Mouse (Mus musculus) intestine, postnatal 0 days (tissue): Measurements from ENCODE around the gene Tstd1. TPM values are rescaled to one million over a fixed set of nuclear protein-coding genes. Genes with fewer than 3 reads are reported as not detected.

Experiments
- ATAC-seq: fragments of 200-750 bp; cut with Nextera tagmentation; 2 replicates; pipeline ENCODE4 v1.8.0; 2017; ENCODE audit warnings: mild to moderate bottlenecking, moderate TSS enrichment, moderate library complexity
- H3K27ac ChIP-seq: fragments of 300-500 bp; sonication (generic); 2 replicates; pipeline ENCODE4 v1.5.1; 2014; ENCODE audit warnings: mild to moderate bottlenecking, low read depth, low read length, moderate library complexity
- H3K27me3 ChIP-seq: fragments of 300-500 bp; sonication (generic); replicated peaks from 2 replicates; pipeline ENCODE4 v1.6.1; 2014; ENCODE audit warnings: low read length, mixed read lengths; ENCODE audit not compliant: control insufficient read depth, insufficient read depth
- H3K36me3 ChIP-seq: fragments of 300-500 bp; sonication (generic); 2 replicates; pipeline ENCODE4 v1.6.1; 2014; ENCODE audit warnings: mild to moderate bottlenecking, moderate library complexity; ENCODE audit not compliant: control insufficient read depth, insufficient read depth
- H3K4me1 ChIP-seq: fragments of 300-500 bp; sonication (generic); replicated peaks from 2 replicates; pipeline ENCODE4 v1.6.1; 2014; ENCODE audit warnings: antibody characterized with exemption, low read length, mixed read lengths; ENCODE audit not compliant: control insufficient read depth, insufficient read depth
- H3K4me2 ChIP-seq: fragments of 300-500 bp; sonication (generic); replicated peaks from 2 replicates; pipeline ENCODE4 v1.6.1; 2014; ENCODE audit warnings: low read depth, mild to moderate bottlenecking, moderate library complexity
- H3K4me3 ChIP-seq: fragments of 300-500 bp; sonication (generic); 2 replicates; pipeline ENCODE4 v1.5.1; 2014; ENCODE audit warnings: low read depth, low read length
- H3K9ac ChIP-seq: fragments of 300-500 bp; sonication (generic); 2 replicates; pipeline ENCODE4 v1.6.1; 2014; ENCODE audit warnings: mild to moderate bottlenecking, low read depth, low read length
- H3K9me3 ChIP-seq: fragments of 300-500 bp; sonication (generic); 2 replicates; pipeline ENCODE4 v1.6.1; 2016; ENCODE audit warnings: mixed run types; ENCODE audit not compliant: control insufficient read depth
- CTCF ChIP-seq: sonication (generic); IDR thresholded peaks from 2 replicates; pipeline ENCODE4 v1.5.1; 2016; ENCODE audit warnings: low read depth, mild to moderate bottlenecking, control low read depth, antibody characterized with exemption, moderate library complexity
- WGBS: fragments of 180-500 bp; shearing (Covaris S2); extraction: QIAGEN DNeasy Blood & Tissue Kit; methylation state at CpG from one replicate; pipeline ENCODE4 v1.1.7; 2014; 5-methylcytosine and 5-hydroxymethylcytosine counted together
- polyA plus RNA-seq: library from polyadenylated mRNA; unstranded; fragments of >200 nt; fragmentation: Nextera tagmentation; extraction: Ambion mirVana; gene quantifications from 2 replicates; pipeline ENCODE4 v1.2.1, GENCODE M21; 2015

Gene Tstd1
- polyA plus RNA-seq, 1 experiment from 2014 or later, result 1.7 TPM

DNA sequence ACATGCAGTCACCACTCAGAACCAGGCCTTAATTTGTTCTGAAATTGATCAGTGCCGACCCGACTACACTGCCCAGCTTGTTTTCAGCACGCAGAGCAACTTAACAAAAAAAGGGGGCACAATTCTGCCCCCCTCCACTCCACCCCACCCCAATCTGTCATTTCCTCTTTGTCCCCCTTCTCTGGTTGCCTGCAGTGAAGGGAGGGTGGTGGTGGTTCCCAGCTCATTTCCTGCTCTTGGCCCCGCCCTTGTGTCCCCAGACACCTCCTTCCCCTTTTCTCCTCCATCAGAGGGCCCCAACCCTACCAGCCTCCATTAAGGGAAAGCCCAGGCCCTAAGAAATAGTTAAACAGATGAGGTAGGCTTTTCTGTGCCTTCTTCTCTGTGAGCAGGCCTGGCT lies 28.6 kb upstream of the Tstd1 start:
- H3K4me1 ChIP-seq, result no peaks in the 10 kb centered on the region
- no peak overlapping the region for H3K9ac ChIP-seq
- no peaks in the 10 kb centered on the region for H3K36me3 ChIP-seq
- WGBS, result 58% methylated on average over 4 of the region's 4 CpGs
- no peak for TF ChIP-seq CTCF
- no peak overlapping the region; the same call in 1 of the 2 replicates for H3K27ac ChIP-seq
- H3K4me3 ChIP-seq, result no peak overlapping the region
- ATAC-seq, result 0 out of 2 replicates have a peak, but pooled peaks have one; percentile 42
- H3K9me3 ChIP-seq, result no peaks in the 10 kb centered on the region
- H3K27me3 ChIP-seq, result no peaks in the 10 kb centered on the region
- H3K4me2 ChIP-seq, result no peak overlapping the region

DNA sequence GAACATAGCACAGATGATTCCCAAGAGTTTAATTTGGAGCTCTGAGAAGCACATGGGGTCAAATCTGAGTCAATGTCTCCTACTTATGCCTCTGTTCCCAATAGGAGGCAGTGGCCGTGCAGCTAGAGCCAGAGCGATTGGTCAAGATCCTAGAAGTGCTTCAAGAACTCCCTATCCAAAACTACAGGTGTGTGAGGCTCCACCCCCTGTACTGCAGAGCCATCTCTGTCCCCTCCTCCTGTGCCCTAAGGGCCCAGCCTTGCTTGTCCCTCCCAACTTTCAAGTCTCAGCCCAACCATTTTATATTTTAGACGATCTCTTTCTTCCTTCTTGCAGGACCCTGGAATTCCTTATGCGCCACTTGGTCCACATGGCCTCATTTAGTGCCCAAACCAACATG lies 16.9 kb upstream of the Tstd1 start:
- Histone ChIP-seq H3K4me1 (no peaks in the 10 kb centered on the region), H3K4me3 (no peak overlapping the region), H3K9me3 (no peaks in the 10 kb centered on the region), H3K9ac (no peak overlapping the region), H3K27me3 (no peaks in the 10 kb centered on the region), H3K27ac (no peak overlapping the region), H3K36me3 (no peaks in the 10 kb centered on the region), H3K4me2 (no peak overlapping the region)
- 82% methylated on average over 4 of the region's 4 CpGs for WGBS
- no peak for ATAC-seq
- TF ChIP-seq CTCF, result no peak

DNA sequence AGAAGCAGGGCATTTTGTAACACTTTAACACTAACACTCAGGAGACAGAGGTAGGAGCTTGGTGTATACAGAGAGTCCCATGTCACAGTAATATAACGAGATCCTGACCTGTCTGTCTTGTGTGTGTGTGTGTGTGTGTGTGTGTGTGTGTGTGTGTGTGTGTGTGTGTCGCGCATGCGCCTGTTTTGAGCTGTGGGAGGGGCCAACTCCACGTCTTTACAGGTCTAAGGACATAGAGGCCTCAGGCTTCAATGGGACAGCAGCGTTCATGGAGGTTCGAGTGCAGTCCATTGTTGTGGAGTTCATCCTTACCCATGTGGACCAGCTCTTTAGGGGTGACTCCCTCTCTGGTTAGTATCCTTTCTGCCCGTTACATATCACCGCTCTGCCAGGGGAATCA lies 15.7 kb upstream of the Tstd1 start:
- Histone ChIP-seq H3K4me3 (no peak overlapping the region), H3K9ac (no peak overlapping the region), H3K36me3 (no peaks in the 10 kb centered on the region), H3K4me1 (no peaks in the 10 kb centered on the region), H3K27me3 (no peaks in the 10 kb centered on the region), H3K27ac (no peak overlapping the region), H3K9me3 (no peaks in the 10 kb centered on the region), H3K4me2 (no peak overlapping the region)
- 87% methylated on average over 9 of the region's 9 CpGs for WGBS
- no peak for ATAC-seq
- TF ChIP-seq CTCF, result no peak

DNA sequence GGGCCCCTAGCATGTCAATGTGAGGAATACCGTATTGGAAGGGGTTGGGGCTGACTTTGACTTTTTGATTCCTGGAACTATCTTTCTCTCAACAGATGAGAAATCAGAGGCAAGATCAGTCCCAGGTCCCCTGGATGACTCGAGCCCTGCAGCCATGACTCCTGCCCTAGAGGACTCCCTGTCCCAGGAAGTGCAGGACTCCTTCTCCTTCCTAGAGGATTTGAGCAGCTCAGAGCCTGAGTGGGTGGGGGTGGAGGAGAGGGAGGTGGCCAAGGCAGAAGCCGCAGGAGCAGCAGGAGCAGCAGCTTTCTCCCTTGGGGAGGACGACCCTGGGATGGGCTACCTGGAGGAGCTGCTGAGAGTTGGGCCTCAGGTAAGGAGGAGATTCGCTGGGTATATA lies 11.4 kb upstream of the Tstd1 start:
- Histone ChIP-seq H3K4me2 (no peak overlapping the region), H3K4me1 (no peaks in the 10 kb centered on the region), H3K36me3 (no peaks in the 10 kb centered on the region), H3K27ac (no peak overlapping the region), H3K4me3 (no peak overlapping the region), H3K9ac (no peak overlapping the region), H3K9me3 (no peaks in the 10 kb centered on the region), H3K27me3 (0 out of 2 replicates have a peak, but pooled peaks cover 6% of the 10 kb centered on the region)
- no peak for TF ChIP-seq CTCF
- WGBS, result 74% methylated on average over 5 of the region's 5 CpGs
- ATAC-seq, result no peak

DNA sequence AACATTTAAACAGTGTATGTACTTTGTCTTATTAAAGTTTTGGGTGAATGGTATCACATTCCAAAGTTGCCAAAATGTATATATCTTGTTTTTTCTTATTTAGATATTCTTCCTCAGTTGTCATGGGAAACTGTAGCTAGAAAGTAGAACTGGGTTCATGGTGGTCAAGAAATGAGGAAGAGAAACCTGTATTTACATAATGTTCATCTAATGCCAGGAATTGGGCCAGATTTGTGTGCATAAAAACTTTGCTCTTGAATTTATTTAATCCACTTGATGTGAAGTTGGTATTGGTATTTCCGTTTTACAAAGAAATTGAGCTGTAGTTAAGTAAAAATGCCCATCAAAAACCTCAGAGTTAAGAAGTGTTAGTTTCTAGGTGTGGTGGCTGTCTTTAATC lies 8.4 kb upstream of the Tstd1 start:
- no peak overlapping the region for H3K4me3 ChIP-seq
- WGBS, result 95% methylated on average over 1 of the region's 1 CpGs
- H3K36me3 ChIP-seq, result peaks cover 1% of the 10 kb centered on the region; the same call in 1 of the 2 replicates
- no peak overlapping the region for H3K27ac ChIP-seq
- no peaks in the 10 kb centered on the region for H3K9me3 ChIP-seq
- H3K9ac ChIP-seq, result no peak overlapping the region
- H3K4me2 ChIP-seq, result no peak overlapping the region
- no peak for ATAC-seq
- H3K4me1 ChIP-seq, result no peaks in the 10 kb centered on the region
- TF ChIP-seq CTCF, result no peak
- 0 out of 2 replicates have a peak, but pooled peaks cover 6% of the 10 kb centered on the region for H3K27me3 ChIP-seq

DNA sequence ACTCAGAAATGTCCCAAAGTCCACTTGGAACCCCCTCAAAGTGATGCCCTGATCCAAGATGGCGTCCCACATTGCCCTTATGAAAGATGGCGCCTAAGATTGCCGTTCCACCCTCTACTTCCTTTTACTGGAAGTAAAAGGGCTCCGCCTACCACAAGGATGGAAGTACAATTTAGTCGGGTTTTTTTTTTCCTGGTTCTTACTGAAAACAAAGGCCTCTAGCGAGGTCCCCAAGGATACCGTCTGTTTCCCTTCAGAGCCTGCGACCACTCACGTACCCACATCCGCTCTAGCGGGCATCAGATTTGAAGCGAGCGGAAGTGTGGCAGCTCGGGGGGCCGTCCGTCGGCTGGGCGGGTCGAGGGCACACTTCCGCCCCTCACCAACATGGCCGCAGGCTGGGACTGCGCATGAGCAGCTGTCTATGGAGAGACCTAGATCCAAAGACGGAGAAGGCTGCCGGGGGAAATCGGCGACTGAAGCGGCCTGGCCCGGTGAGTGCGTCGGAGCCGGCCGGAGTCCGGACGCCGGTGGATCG lies 7.7 kb upstream of the Tstd1 start, which contains the start of gene Usf1:
TSS of gene Usf1 (plus strand) at position 367 of the 538 bp plus-strand sequence.
- WGBS, result 0% methylated on average over 36 of the region's 36 CpGs
- peak within 1 kb of the TSS; percentile 72 for H3K4me2 ChIP-seq
- peak within 1 kb of the TSS; percentile 93 for H3K9ac ChIP-seq
- TF ChIP-seq CTCF, result 0 out of 2 replicates have a peak, but pooled peaks have one; percentile 2
- peaks cover 9% of the 10 kb centered on the region for H3K36me3 ChIP-seq
- peak within 1 kb of the TSS; percentile 100 for H3K4me3 ChIP-seq
- peak; percentile 95 for ATAC-seq
- peak within 1 kb of the TSS; percentile 91 for H3K27ac ChIP-seq
- H3K27me3 ChIP-seq, result 0 out of 2 replicates have a peak, but pooled peaks cover 6% of the 10 kb centered on the region
- H3K9me3 ChIP-seq, result no peaks in the 10 kb centered on the region
- H3K4me1 ChIP-seq, result no peaks in the 10 kb centered on the region

DNA sequence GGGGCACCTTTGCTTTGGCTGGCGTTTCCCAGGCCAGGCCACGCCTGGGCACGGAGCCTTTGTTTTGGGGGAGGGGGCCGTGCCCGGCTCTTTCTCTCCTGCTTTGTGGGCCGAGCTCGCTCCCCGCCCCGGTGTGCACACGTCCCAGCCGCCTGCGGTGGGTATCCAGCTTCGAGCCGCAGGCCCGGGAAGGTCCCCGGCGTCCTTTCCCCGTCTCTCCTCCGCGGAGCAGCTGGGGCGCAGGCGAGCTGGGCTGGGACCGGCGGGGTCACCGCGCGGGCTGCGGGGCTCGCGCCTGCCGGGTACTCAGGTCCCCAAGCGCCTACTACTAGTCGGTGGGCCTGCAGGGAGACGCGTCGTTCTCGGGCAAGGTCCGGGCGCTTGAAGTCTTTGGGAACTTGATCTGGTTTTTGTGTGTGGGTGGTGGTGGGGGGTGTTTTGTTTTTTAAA lies 7.2 kb upstream of the Tstd1 start:
- Histone ChIP-seq H3K36me3 (peaks cover 14% of the 10 kb centered on the region), H3K9ac (peak overlapping the region; percentile 93), H3K27me3 (0 out of 2 replicates have a peak, but pooled peaks cover 6% of the 10 kb centered on the region), H3K9me3 (no peaks in the 10 kb centered on the region), H3K4me2 (peak overlapping the region; percentile 72), H3K4me1 (no peaks in the 10 kb centered on the region), H3K27ac (peak overlapping the region; percentile 91), H3K4me3 (peak overlapping the region; percentile 100)
- TF ChIP-seq CTCF, result no peak
- under 1% methylated on average over 39 of the region's 39 CpGs for WGBS
- peak; percentile 64 for ATAC-seq
